Mouse (Mus musculus): ENCODE data around the gene Aire.

The Aire gene

GRCm38 (mm10) chr10:78043406-78043836, at the start of gene Aire:
Gene Aire, minus strand, starts transcription at chr10:78043610.
- DNase-seq (ENCODE audit: low spot score), result peak; percentile 60

- no peak for DNase-seq (ENCODE audit: low spot score)
These were observed 49.3 kb upstream of the Aire start for GRCm38 (mm10) chr10:78092725-78093029.

GRCm38 (mm10) chr10:78091865-78092724, 48.7 kb upstream of the Aire start:
- no peak for DNase-seq (ENCODE audit: low spot score)

- DNase-seq (ENCODE audit: low spot score), result no peak
These were observed 47.5 kb upstream of the Aire start for GRCm38 (mm10) chr10:78090706-78091491.

- no peak for DNase-seq (ENCODE audit: low spot score)
These were observed 46.8 kb upstream of the Aire start for GRCm38 (mm10) chr10:78090246-78090645.

- DNase-seq (ENCODE audit: low spot score), result no peak
These were observed 43.7 kb upstream of the Aire start for GRCm38 (mm10) chr10:78087101-78087511.

GRCm38 (mm10) chr10:78086444-78087061, 43.1 kb upstream of the Aire start:
- DNase-seq (ENCODE audit: low spot score), result no peak

- no peak for DNase-seq (ENCODE audit: low spot score)
These were observed 42.3 kb upstream of the Aire start for GRCm38 (mm10) chr10:78085711-78086110.

GRCm38 (mm10) chr10:78084073-78084472, 40.7 kb upstream of the Aire start:
- no peak for DNase-seq (ENCODE audit: low spot score)

GRCm38 (mm10) chr10:78079955-78080591, 36.7 kb upstream of the Aire start:
- DNase-seq (ENCODE audit: low spot score), result no peak

GRCm38 (mm10) chr10:78078276-78078675, 34.9 kb upstream of the Aire start:
- DNase-seq (ENCODE audit: low spot score), result no peak

GRCm38 (mm10) chr10:78077862-78078261, 34.5 kb upstream of the Aire start:
- DNase-seq (ENCODE audit: low spot score), result no peak

GRCm38 (mm10) chr10:78074977-78075376, 31.6 kb upstream of the Aire start:
- DNase-seq (ENCODE audit: low spot score), result no peak

GRCm38 (mm10) chr10:78074151-78074550, 30.7 kb upstream of the Aire start:
- DNase-seq (ENCODE audit: low spot score), result no peak

GRCm38 (mm10) chr10:78069101-78070011, 25.9 kb upstream of the Aire start, which contains the start of gene Icosl:
Gene Icosl, plus strand, starts transcription at chr10:78069302.
- DNase-seq (ENCODE audit: low spot score), result peak; percentile 80

- no peak for DNase-seq (ENCODE audit: low spot score)
These were observed 25.1 kb upstream of the Aire start for GRCm38 (mm10) chr10:78068541-78068940.

GRCm38 (mm10) chr10:78067226-78067625, 23.8 kb upstream of the Aire start:
- no peak for DNase-seq (ENCODE audit: low spot score)

GRCm38 (mm10) chr10:78063122-78063521, 19.7 kb upstream of the Aire start:
- DNase-seq (ENCODE audit: low spot score), result no peak

GRCm38 (mm10) chr10:78057056-78057455, 13.6 kb upstream of the Aire start:
- DNase-seq (ENCODE audit: low spot score), result peak; percentile 35

- peak; percentile 36 for DNase-seq (ENCODE audit: low spot score)
These were observed 11.5 kb upstream of the Aire start for GRCm38 (mm10) chr10:78054633-78055565.

Data from urinary bladder, postnatal 25 days (tissue).